Mouse (Mus musculus) heart, adult 11 months (tissue): ENCODE data around the gene Tead4.
"Not testable (repeated sequence)": the region's sequence is repeated elsewhere in the genome, so short reads cannot be mapped to it uniquely, and the experiment has no call there.

Source experiments
- DNase-seq: peaks from one replicate; pipeline ENCODE4 v3.0.0; 2022

Gene Tead4

DNA sequence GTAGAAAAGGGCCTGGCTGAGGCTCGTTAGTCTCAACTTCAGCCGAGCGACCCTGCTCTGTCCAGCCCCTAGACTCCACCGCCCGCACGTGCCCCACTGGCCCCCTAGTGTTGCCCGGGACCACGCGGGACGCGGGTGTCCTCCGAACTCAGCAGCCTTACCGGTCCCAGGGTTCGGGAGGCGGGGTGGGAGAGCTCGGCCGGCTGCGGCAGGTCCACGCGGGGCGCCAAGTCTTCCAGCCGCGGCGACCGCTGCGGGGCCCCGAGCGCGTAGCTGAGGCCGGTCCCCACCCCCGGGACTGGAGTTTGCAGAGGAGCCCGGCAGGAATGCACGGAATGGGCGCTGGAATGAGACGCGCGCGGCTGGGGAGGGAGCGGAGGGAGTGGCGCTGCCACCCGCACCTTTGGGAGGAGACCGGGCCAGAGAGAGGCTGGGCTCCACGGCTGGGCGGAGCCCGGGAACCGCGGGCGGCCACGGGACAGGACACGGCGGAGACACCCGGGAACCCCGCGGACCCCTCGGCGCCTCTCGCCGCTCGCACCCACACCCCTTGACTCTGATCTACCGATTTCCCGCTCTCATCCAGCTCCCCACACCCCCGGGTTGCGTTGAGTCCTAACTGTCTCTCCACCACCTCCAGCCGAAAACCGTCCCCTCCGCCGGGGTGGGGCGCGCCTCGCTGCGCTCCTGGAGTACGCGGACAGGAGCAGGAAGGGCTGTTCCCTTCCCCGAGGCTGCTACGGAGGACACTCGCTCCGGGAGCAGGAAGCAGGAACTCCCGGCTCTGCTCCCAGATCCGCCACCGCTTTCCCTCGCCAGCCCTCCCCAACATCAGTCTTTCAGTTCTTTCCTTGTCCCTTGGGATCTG lies at the start of gene Tead4:
TSS of gene Tead4 (minus strand) at position 690 of the 868 bp plus-strand sequence.
- DNase-seq: peak; percentile 98

- no peak for DNase-seq
These were observed 49.1 kb upstream of the Tead4 start for GRCm38 (mm10) chr6:128349711-128350110.

DNA sequence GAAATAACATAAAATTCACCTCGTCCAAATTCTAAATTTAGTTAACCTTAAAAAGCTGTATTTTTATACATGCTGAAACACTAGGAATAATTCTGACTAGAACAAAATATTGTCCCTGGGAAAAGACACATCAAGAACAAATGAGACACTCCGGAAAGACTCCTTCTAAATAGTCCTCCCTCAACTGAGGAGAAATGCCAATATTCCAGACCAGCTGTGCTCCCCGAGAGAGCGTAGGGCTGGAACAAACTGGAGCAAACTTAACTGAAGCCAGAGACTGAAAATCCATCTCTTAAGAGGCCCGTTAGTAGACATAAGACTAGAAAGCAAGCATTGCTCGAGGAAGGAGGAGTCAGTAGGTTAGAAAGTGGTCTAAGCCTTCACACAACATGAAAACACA lies 46.2 kb upstream of the Tead4 start:
- DNase-seq: no peak

GRCm38 (mm10) chr6:128345623-128346022 lies 45.0 kb upstream of the Tead4 start:
- DNase-seq: no peak

- no peak for DNase-seq
These were observed 41.5 kb upstream of the Tead4 start for GRCm38 (mm10) chr6:128341956-128342723.

DNA sequence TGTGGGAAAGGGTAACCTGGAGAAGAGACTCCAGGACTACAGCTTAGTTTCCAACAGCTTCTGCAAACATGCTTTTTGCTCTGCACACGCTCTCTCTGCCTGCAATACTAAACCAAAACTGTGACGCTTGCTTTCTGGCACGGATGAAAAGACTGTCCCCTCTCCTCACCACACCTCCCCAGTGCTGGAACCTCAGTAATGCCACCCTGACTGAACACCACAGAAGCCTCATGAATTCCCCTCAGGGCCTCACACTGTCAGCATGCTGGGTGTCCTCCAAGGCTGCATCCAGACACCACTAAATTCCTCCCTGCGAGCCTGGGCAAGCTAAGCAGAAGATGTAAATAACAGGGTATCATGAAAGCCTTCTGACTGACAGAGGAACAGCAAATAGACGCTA lies 38.3 kb upstream of the Tead4 start:
- DNase-seq: no peak

DNA sequence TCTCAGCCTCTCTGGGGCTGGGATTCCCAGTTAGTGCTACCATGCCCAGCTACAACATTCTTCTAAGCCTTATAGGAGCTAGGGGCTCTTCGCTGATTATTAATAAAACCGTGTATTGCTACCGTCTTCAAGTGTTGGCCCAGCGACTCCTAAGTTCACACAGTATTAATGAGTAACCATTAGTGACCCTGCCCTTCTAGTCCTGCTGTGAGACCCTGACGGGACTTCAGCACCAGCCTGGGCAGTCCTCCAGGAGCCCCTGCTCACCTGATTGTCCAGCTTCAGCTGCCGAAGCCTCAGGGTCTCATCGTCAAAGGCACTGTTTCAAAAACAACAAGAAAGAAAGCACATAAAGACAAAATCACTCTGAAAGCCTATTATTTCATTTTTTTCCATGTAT lies 36.8 kb upstream of the Tead4 start:
- no peak for DNase-seq

DNA sequence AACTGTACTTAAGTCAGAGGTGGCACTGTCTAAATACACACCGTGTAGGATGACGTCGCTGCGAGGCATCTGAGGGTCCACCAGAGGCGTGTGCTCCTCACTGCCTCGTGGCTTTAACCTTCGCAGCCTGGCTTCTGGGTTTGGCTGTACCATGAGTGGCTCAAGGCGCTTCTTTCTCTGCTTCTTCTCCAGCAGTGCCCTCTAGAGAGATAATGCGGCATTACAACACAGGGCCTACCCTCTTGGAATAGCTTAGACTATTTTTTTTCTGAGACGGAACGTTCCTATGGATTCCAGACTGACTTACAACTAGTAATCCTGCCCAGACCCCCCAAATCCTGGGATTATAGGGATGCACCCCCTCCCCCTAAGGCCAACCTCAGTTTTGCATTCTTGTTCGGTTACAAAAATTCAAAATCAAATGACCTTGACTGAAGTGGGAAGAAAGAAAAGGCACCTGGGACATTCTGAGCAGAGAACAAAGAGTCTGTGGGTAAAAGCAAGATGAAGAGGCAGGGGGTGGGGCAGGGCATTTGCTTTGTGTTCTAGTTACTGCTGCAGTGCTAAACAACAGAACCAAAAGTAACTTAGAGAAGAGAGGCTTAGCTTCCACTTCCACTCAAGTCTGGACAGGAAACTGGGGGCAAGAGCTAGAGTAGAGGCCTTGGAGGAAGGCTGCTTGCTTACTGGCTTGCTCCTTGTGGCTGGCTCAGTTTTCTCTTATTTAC lies 33.9 kb upstream of the Tead4 start:
- DNase-seq: peak; percentile 94

DNA sequence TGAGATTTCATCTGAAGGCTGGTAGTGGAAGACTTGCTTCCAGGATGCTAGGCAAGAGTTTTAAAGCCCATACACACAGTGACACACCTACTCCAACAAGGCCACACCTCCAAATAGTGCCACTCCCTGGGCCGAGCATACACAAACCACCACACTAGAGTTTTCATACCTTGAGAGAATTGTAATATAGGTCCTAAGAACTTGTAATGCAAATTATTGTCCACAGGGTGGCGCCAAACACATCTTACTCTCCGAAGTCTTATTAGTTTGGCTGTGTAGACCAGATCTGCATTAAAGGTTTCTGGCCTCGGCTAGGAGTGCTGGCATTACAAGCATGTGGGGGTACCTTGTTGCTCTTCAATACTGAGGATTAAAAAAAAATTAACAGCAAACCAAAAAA lies 17.7 kb upstream of the Tead4 start:
- peak; percentile 88 for DNase-seq

- DNase-seq: no peak
These were observed 15.0 kb upstream of the Tead4 start for GRCm38 (mm10) chr6:128315597-128315996.

DNA sequence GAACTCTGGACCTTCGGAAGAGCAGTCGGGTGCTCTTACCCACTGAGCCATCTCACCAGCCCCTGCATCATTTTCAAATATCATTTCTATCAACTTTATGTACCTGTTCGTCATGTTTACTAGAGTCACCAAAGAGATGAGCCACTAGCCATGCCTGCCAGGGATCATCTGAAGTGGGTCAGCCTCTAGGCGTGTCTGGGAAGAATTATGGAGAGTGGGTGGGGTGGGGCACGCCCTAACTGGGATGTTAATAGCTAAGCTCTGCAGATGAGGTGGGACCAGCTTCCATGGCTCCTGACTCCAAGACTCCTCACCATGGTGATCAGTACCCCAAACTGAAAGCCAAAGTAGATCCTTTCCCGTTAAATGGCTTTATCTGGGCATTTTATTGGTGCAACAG lies 14.2 kb upstream of the Tead4 start:
- DNase-seq: no peak

DNA sequence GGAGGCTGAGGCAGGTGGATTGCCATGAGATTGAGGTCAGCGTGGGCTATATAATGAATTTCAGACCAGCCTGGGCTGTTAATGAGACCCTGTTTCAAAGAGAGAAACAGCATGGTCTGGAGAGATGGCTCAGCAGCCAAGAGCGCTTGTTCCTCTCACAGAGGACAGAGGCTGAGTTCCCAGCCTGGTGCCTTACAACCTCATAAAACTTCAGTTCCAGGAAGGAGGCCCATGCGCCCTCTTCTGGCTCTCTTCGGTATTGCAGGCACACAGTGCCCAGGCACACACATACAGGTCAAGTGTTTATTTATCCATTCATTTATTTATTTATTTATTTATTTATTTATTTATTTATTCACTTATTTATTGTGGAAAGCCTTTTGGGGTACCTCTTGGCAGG lies 7.7 kb upstream of the Tead4 start:
- no peak for DNase-seq

DNA sequence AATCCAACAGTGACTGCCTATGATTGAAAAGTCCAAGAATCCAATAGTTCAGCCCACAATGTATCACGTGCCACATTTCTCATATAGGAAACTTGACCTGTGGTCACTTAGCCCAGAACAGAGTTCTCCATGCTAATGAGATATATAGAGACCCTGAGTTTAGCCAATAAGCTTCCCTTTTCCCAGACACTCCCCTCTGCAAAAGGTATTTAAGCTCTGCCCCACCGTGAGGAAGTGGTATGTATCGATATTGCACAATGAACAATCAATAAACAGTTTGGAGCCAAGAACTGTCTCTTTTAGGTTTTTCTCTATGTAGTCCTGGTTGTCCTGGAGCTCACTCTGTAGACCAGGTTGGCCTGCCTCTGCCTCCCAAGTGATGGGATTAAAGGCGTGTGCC lies 4.2 kb upstream of the Tead4 start:
- DNase-seq: no peak

DNA sequence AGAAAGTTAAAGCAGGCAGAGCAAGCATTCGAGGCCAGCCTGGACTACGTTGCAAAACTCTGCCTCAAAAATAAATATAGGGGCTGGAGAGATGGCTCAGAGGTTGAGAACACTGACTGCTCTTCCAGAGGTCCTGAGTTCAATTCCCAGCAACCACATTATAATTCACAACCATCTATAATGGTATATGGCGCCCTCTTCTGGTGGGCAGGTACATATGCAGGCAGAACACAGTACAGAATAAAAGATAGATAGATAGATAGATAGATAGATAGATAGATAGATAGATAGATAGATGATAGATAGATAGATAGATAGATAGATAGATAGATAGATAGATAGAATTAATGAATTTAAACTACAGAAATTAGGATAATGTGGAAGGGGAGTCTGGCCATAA lies 2.0 kb upstream of the Tead4 start:
- not testable (repeated sequence) for DNase-seq

DNA sequence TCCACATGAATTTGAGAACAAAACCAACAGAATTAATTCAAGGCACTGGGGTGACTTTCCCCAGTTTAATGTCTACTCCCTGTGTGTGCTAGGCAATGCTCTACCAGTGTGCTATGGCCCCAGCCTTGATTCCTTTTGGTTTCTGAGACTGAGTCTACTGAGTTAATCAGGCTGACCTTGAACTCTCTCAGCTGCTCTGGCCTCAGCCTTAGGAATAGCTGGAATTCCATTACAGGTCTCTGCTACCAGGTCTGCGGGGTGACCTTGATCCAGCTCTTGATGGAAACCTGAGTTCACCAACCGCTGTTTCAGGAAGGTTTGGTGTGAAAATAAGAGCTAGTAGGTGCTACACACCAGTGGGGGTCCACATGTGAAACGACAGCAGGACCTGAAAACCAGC lies 1.3 kb upstream of the Tead4 start:
- DNase-seq: peak; percentile 62

DNA sequence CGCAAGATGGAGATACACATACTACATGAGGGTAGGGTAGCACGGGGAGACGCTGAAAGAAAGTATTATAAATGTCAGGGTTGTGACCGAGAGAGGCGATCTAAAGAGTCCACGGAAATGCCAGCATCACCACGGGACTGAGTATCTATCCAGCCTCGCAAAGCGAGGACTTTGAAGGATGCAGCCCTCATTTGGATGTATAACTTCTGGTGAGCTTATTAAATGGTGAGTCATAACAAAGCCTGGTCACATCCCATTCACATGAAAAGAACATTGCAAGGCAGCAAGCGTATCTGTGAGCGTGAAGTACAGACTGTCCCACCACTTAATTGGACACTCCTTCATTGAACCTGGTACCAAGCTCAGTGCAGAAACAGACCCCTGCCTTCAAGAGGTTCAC lies 835 bp upstream of the Tead4 start:
- peak; percentile 65 for DNase-seq

DNA sequence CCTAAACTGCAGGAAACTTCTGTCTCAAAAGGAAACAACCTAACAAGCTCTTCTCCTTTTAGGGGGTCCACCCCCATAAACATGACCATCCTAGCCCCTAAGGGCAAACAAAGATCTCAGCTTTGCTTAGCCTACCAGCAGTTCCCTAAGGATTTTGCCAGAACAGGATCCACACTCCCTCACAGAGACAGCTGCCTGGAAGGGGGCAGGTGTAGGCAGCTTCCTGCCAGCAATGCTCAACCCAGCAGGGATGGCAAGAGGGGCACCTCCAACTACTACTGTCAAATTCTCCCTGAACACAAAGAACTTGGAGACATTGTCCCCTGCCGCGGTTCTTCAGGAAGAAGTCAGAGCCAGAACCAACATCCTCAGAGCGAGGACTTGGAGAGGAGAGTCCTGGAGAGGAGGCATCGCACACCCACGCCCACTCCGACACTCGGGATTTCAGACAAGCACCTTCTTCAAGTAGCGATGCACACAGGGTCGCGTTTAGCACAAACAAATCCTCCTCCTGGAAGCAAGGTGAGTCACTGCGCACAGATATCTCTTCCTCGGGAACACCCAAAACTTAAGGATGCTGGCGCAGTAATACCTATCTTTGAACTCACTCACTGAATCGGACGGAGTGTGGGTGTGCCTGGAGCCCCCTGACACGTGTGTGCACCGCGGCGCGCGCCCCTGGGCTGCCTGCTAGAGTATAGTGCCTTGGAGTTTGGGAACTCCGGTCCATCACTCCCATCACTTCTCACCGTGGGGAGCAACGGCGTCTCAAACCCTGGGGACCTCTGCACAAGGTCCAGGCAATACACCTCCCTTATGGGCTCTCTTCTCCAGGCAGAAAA lies 1.1 kb downstream of the Tead4 start:
- DNase-seq: peak; percentile 91

GRCm38 (mm10) chr6:128298246-128298645 lies 2.4 kb downstream of the Tead4 start:
- DNase-seq: no peak

DNA sequence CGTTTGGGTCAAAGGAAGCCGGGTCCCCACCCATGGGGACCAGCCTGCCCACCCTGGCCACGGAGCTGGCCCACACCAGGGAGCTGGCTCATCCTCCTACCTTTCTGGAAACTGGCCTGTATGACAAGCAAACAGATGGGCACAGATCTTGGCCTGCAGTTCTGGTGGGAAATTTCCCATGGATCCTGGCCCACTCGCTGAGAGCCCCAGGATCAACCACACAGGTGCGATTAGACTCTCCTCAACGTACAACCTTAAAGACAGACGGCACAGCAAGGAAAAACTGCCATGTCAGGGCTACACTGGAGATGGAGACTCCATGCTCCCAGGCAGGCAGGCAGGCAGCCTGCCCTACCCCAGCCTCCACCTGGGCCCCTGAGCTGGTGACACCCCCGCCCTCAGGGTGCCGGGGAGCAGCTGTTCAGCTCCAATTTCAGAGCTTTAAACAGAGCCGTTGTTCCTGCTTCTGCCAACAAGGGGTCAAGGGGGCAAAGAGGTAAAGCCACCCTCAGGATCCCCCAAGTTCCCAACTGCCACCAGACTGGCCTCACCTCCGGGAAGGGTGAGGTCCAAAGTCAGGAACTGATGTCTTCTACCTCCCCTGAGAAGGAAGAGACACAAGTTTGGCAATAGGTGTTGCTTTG lies 3.8 kb downstream of the Tead4 start:
- no peak for DNase-seq

- peak; percentile 99 for DNase-seq
These were observed 4.5 kb downstream of the Tead4 start for GRCm38 (mm10) chr6:128295876-128296749.

GRCm38 (mm10) chr6:128291284-128291683 lies 9.3 kb downstream of the Tead4 start:
- DNase-seq: no peak
